Mouse (Mus musculus) liver, embryonic 15.5 days (tissue): Measurements from ENCODE around the gene Ptprd. TPM values are rescaled to one million over a fixed set of nuclear protein-coding genes. Genes with fewer than 3 reads are reported as not detected.
"Not testable (repeated sequence)": the region's sequence is repeated elsewhere in the genome, so short reads cannot be mapped to it uniquely, and the experiment has no call there.

Source experiments
- ATAC-seq: fragments of 200-750 bp; cut with Nextera tagmentation; 2 replicates; pipeline ENCODE4 v1.8.0; 2017; ENCODE audit warnings: moderate number of reproducible peaks, mild to moderate bottlenecking, moderate library complexity; ENCODE audit not compliant: insufficient read depth
- H3K27ac ChIP-seq: fragments of 300-500 bp; sonication (generic); replicated peaks from 2 replicates; pipeline ENCODE4 v1.5.1; 2015; ENCODE audit warnings: mild to moderate bottlenecking, inconsistent platforms
- H3K27me3 ChIP-seq: fragments of 300-500 bp; sonication (generic); 2 replicates; pipeline ENCODE4 v1.6.1; 2015; ENCODE audit warnings: mild to moderate bottlenecking, inconsistent platforms
- H3K36me3 ChIP-seq: fragments of 300-500 bp; sonication (generic); replicated peaks from 2 replicates; pipeline ENCODE4 v1.6.1; 2015; ENCODE audit warnings: moderate library complexity, mild to moderate bottlenecking, inconsistent platforms
- H3K4me1 ChIP-seq: fragments of 300-500 bp; sonication (generic); replicated peaks from 2 replicates; pipeline ENCODE4 v1.6.1; 2015; ENCODE audit warnings: inconsistent platforms
- H3K4me2 ChIP-seq: fragments of 300-500 bp; sonication (generic); 2 replicates; pipeline ENCODE4 v1.6.1; 2015; ENCODE audit warnings: moderate library complexity, mild to moderate bottlenecking, inconsistent platforms
- H3K4me3 ChIP-seq: fragments of 300-500 bp; sonication (generic); replicated peaks from 2 replicates; pipeline ENCODE4 v1.5.1; 2015; ENCODE audit warnings: mild to moderate bottlenecking, inconsistent platforms
- H3K9ac ChIP-seq: fragments of 300-500 bp; sonication (generic); 2 replicates; pipeline ENCODE4 v1.6.1; 2015; ENCODE audit warnings: moderate library complexity, mild to moderate bottlenecking, inconsistent platforms
- H3K9me3 ChIP-seq: fragments of 300-500 bp; sonication (generic); replicated peaks from 2 replicates; pipeline ENCODE4 v1.6.1; 2016; ENCODE audit warnings: inconsistent platforms
- WGBS: fragments of 180-500 bp; shearing (Covaris S2); methylation state at CpG from one replicate; pipeline ENCODE4 v1.1.7; 2015; ENCODE audit warnings: mixed read lengths; ENCODE audit not compliant: insufficient replicate concordance; 5-methylcytosine and 5-hydroxymethylcytosine counted together
- polyA plus RNA-seq: library from polyadenylated mRNA; unstranded; fragments of >200 nt; fragmentation: Nextera tagmentation; extraction: Ambion mirVana; gene quantifications from 2 replicates; pipeline ENCODE4 v1.2.1, GENCODE M21; 2015

Gene Ptprd
- polyA plus RNA-seq, 1 experiment from 2014 or later, result 4.8 TPM

DNA sequence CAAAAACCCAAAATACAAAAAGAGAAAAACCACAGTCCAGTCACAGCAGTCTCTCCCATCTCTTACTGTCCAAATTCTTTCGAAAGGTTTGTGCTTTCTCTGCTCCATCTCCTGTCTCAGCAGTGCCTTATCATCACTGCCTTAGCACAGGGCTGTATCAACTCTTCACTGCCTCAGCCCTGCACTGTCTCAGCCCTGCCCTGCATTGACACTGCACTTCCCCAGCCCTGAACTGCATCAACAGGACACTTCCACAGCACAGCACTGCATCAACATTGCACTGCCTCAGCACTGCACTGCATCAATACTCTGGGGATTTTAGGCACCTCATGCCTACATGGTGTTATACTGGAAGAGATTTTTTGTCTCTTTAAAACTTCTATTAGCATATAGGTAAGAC, 2135.7 kb downstream of the Ptprd start:
- 68% methylated on average over 1 of the region's 1 CpGs for WGBS
- H3K4me1 ChIP-seq, result no peaks in the 10 kb centered on the region
- H3K36me3 ChIP-seq, result no peaks in the 10 kb centered on the region
- no peak overlapping the region for H3K27ac ChIP-seq
- no peaks in the 10 kb centered on the region for H3K9me3 ChIP-seq
- no peak overlapping the region for H3K4me2 ChIP-seq
- H3K4me3 ChIP-seq, result no peak overlapping the region
- no peak overlapping the region for H3K9ac ChIP-seq
- no peak for ATAC-seq
- no peaks in the 10 kb centered on the region for H3K27me3 ChIP-seq

DNA sequence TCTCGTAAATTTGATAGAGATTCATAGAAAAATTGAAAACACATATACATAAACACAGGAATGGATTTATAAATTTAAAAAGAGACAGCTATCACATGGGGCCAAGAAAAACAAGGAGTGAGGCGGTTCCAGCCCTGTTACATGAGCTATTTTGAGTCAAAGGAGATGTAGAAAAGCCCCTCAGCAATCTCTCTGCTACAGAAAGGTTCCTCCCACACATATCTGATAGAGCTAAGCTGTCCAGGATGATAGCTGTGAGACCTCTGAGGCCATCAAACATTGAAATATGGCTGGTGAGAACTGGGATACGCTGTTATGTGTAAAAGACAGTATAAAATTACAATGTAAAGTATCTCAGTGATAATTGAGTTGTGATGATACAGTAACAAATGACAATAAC, 2138.5 kb downstream of the Ptprd start:
- no peak overlapping the region for H3K9ac ChIP-seq

DNA sequence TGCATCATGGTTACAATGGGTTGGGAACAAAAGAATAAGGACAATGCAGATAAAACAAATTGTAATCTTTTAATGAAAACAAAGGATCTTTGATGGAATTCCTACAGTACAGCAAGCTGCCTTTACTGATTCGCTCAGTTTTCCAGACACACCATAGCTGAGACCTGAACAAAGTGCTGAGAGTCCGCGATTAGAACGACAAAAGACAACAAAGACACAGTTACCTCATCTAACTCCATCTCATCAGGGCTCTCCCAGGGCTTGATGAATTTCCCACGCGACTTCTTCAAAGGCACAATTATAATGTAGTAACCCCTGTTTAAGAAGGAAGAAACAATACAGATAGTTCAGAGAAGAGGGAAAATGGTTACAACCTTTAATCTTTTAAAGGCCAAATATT, 2140.0 kb downstream of the Ptprd start:
- Histone ChIP-seq H3K27ac (no peak overlapping the region), H3K9ac (no peak overlapping the region), H3K36me3 (no peaks in the 10 kb centered on the region), H3K4me2 (no peak overlapping the region), H3K4me3 (no peak overlapping the region), H3K27me3 (no peaks in the 10 kb centered on the region), H3K9me3 (no peaks in the 10 kb centered on the region), H3K4me1 (no peaks in the 10 kb centered on the region)
- no peak for ATAC-seq
- 71% methylated on average over 6 of the region's 6 CpGs for WGBS

More for the DNA sequence above, 2138.5 kb downstream of the Ptprd start:
- no peak overlapping the region for H3K27ac ChIP-seq
- H3K27me3 ChIP-seq, result no peaks in the 10 kb centered on the region
- peak; percentile 42 for ATAC-seq
- H3K4me3 ChIP-seq, result no peak overlapping the region
- H3K9me3 ChIP-seq, result no peaks in the 10 kb centered on the region
- no peak overlapping the region for H3K4me2 ChIP-seq
- H3K36me3 ChIP-seq, result no peaks in the 10 kb centered on the region
- no peaks in the 10 kb centered on the region for H3K4me1 ChIP-seq
- 50% methylated on average over 3 of the region's 3 CpGs for WGBS

DNA sequence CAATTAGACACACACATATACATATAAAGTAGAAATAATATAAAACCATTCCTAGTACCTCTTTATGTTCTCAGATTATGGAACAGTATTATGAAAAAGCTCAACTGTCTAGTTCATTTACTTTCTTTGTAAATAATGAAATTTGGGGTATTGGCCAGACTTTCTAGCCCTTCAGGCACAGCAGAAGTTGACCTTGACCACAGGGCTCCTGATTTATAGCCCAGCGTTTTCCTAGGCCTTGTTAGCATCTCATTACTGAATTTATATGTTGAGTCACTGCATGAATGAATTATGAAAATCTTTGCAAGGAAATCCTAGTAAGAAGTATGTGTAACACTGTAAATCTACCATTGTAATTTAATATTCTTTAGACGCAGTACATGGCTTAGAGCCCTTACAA, 2154.9 kb downstream of the Ptprd start:
- Histone ChIP-seq H3K27ac (no peak overlapping the region), H3K9me3 (no peaks in the 10 kb centered on the region), H3K4me2 (no peak overlapping the region), H3K9ac (no peak overlapping the region), H3K36me3 (no peaks in the 10 kb centered on the region), H3K4me3 (no peak overlapping the region), H3K27me3 (no peaks in the 10 kb centered on the region), H3K4me1 (no peaks in the 10 kb centered on the region)
- no peak for ATAC-seq
- WGBS, result 64% methylated on average over 2 of the region's 2 CpGs

DNA sequence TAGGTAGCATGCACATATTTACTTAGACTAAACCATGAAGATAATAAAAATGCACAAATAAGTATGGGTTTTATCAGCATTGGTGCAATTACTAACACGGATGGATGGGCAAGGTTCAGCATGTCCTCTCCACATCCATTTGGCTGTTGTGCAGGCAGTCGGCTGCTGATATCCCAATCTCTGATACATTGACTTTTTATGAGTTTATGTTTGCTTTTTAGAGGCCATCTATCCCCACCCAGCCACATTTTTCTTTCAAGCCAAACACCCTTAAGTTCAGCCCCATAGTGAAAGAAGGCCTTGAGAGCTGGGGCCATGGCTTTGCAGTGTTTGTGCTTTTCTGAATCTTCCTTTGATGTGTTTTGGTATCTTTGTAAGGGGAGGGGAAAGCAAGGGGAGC, 2166.1 kb downstream of the Ptprd start:
- Histone ChIP-seq H3K4me3 (no peak overlapping the region), H3K9ac (no peak overlapping the region), H3K27ac (no peak overlapping the region), H3K9me3 (no peaks in the 10 kb centered on the region), H3K4me2 (no peak overlapping the region), H3K27me3 (no peaks in the 10 kb centered on the region), H3K4me1 (no peaks in the 10 kb centered on the region), H3K36me3 (no peaks in the 10 kb centered on the region)
- 58% methylated on average over 2 of the region's 2 CpGs for WGBS
- ATAC-seq, result no peak

DNA sequence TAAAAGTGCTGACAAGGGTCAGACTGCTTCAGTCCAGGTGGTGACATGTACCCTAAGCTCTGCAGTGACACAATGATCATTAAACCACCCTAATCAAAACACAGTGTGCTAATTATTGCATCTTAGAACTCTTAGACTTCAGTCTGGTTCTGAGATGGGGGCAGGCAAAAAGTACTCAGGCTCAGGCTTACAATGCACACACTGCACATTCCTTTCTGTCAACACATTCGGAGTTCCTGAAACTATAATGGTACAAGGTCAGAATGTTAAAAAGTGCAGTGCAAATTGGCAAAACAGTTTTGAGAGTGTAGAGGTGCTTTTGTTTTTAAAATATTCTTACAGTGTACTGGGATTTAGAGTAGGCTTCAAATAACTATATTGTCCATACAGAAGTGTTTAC, 2167.0 kb downstream of the Ptprd start:
- 55% methylated on average over 1 of the region's 1 CpGs for WGBS
- H3K4me2 ChIP-seq, result no peak overlapping the region
- no peaks in the 10 kb centered on the region for H3K36me3 ChIP-seq
- H3K9ac ChIP-seq, result no peak overlapping the region
- H3K4me1 ChIP-seq, result no peaks in the 10 kb centered on the region
- no peak for ATAC-seq
- H3K9me3 ChIP-seq, result no peaks in the 10 kb centered on the region
- no peak overlapping the region for H3K4me3 ChIP-seq
- no peaks in the 10 kb centered on the region for H3K27me3 ChIP-seq
- no peak overlapping the region for H3K27ac ChIP-seq

- H3K4me2 ChIP-seq, H3K4me3 ChIP-seq, H3K9me3 ChIP-seq, H3K4me1 ChIP-seq, H3K9ac ChIP-seq, H3K27me3 ChIP-seq, H3K27ac ChIP-seq, H3K36me3 ChIP-seq, ATAC-seq: not testable (repeated sequence)
- WGBS, result 54% methylated on average over 4 of the region's 4 CpGs
Observed at GRCm38 (mm10) chr4:76037178-76037577, 2174.6 kb downstream of the Ptprd start.

DNA sequence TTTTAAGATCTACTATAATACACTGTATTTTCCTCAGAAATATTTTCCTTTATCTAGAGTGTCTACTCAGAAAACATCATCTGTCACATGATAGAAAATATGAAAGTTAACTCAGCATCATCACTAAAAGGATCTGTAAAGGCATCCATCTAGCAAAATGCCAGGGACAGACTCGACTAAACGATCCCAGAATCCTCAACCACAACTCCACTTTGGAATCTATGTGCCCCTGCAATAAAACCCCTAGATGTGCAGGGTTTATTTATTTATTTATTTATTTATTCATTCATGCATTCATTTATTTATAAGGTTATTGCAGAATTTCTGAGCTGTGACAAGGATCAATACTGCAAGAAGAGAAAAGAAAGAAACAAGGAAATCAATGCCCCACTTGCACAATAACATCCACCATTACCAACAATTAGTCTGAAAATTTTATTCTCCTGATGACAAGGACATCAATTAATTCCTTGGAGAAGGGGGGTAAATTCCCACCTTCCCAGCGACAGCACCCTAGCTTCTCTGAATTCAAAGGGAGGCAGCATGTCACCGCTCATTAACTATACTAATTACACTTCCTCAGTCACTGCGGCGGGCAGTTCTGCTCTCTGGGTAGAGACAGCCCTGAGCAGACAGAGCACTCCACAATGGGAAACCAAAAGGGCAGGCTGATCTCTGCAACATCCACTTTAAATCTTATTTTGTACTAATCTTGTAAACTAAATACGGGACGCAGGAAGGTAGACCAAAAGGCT, 2186.0 kb downstream of the Ptprd start:
- Histone ChIP-seq H3K9ac (no peak overlapping the region), H3K9me3 (no peaks in the 10 kb centered on the region), H3K27me3 (no peaks in the 10 kb centered on the region), H3K4me2 (no peak overlapping the region), H3K4me1 (no peaks in the 10 kb centered on the region), H3K4me3 (no peak overlapping the region), H3K36me3 (no peaks in the 10 kb centered on the region), H3K27ac (no peak overlapping the region)
- ATAC-seq, result no peak
- WGBS, result 63% methylated on average over 8 of the region's 8 CpGs

GRCm38 (mm10) chr4:76024502-76024821, 2187.3 kb downstream of the Ptprd start:
- Histone ChIP-seq H3K4me1 (no peaks in the 10 kb centered on the region), H3K27me3 (no peaks in the 10 kb centered on the region), H3K4me2 (no peak overlapping the region), H3K9me3 (no peaks in the 10 kb centered on the region), H3K4me3 (no peak overlapping the region), H3K36me3 (no peaks in the 10 kb centered on the region), H3K27ac (no peak overlapping the region), H3K9ac (no peak overlapping the region)
- WGBS, result 47% methylated on average over 3 of the region's 3 CpGs
- no peak for ATAC-seq

DNA sequence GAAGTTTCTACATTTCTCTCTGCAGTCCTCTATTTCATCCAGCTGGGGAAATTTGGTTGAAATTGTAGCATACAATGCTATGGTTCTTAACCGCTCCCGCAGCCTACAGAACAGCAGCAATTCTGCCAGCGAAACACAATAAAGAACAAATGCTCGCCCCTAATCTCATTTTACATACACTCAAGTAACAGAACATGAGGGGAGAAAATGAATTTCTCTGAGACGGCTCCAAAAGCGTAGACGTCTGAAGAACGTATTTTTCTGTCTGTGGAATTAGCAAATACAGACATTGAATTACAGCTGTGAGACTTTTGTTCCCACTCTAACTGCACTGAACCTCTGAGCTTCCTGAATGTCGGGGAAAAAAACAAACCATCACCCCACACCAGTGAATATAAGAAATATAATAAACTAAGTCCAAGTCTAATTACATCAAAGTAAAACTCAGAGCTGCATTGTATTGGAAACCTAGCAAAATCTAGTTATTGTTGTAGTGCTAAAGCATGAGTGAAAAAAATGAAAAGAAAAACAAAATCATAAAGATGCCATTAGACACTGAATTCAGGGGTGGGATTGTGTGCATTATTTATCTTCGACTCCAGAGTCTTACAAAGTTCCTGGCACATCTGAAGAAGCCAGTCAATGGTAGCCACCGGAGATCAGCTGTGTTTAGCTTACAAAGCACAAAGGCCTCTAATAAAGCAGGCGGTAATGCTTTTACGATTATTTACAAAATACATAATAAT, 2187.8 kb downstream of the Ptprd start:
- H3K27ac ChIP-seq, result no peak overlapping the region
- H3K36me3 ChIP-seq, result no peaks in the 10 kb centered on the region
- WGBS, result 70% methylated on average over 13 of the region's 13 CpGs
- H3K27me3 ChIP-seq, result no peaks in the 10 kb centered on the region
- no peak overlapping the region for H3K4me2 ChIP-seq
- H3K4me3 ChIP-seq, result no peak overlapping the region
- no peak for ATAC-seq
- no peaks in the 10 kb centered on the region for H3K4me1 ChIP-seq
- H3K9ac ChIP-seq, result no peak overlapping the region
- no peaks in the 10 kb centered on the region for H3K9me3 ChIP-seq

- WGBS, result 60% methylated on average over 4 of the region's 4 CpGs
Observed at GRCm38 (mm10) chr4:76021670-76022069, 2190.1 kb downstream of the Ptprd start.

More at GRCm38 (mm10) chr4:76021670-76022069, 2190.1 kb downstream of the Ptprd start:
- no peak for ATAC-seq
- no peaks in the 10 kb centered on the region for H3K9me3 ChIP-seq
- no peak overlapping the region for H3K9ac ChIP-seq
- no peak overlapping the region for H3K4me2 ChIP-seq
- no peaks in the 10 kb centered on the region for H3K27me3 ChIP-seq
- no peak overlapping the region for H3K4me3 ChIP-seq
- no peak overlapping the region for H3K27ac ChIP-seq
- no peaks in the 10 kb centered on the region for H3K4me1 ChIP-seq
- no peaks in the 10 kb centered on the region for H3K36me3 ChIP-seq
